Mouse (Mus musculus) cerebellum, postnatal 36 days (tissue): ENCODE measurements around the gene Ccdc127.

Experiments used
- DNase-seq, 2 experiments: peaks; one replicate each; pipeline ENCODE4 v3.0.0; 2021 to 2022; ENCODE audit warnings: mixed read lengths in 2 of 2

Ccdc127 gene

DNA sequence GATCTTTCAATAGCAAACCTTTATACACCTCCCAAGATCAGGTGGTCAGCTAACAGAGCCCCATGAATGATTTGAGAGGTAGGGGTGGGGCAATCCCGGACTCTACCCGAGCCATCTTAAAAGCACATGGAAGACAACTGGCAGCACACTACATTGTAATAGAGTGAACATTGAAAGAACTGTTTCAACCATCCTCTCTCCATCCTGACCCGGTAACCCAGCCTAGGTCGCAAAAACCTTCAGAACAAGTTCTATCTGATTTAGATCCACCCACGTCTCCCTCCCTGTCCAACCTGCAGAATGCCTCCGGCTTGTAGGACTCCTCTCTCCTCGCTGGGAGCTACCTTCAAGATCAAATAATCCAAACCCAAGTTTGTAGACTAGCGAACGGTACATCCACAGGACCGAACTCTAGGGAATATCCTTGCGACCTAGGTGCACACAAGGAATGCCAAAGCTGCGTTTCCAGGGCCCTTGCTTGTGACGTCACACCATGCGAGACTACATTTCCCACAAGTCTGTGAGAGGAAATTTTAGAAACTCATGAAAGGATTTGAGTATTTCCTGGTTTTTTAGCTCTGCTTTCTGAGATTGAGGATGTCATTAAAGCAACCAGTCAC, 40.4 kb downstream of the Ccdc127 start, which contains the start of gene Zfp72:
TSS of gene Zfp72 (minus strand) at position 466 of the 620 bp plus-strand sequence.
- peak; percentile 67 to 77 for DNase-seq

DNA sequence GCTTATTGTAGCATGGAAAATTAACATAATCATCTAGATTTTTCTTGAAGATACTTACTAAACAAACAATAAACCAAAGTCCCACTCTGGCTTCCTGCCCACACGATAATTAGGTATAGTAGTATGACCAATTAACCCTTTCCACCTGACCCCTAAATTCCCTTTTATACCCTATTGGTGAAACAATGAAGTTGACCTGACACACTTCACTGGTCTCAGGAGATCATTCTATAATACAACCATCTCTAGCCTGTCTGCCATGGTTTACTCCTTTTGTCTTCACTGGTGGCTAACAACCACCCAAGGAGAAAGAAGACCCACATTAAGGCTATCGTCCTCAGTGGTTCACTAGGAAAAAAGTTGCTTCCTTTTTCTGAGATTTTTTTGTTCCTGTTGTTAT, 41.0 kb downstream of the Ccdc127 start:
- DNase-seq: no peak

DNA sequence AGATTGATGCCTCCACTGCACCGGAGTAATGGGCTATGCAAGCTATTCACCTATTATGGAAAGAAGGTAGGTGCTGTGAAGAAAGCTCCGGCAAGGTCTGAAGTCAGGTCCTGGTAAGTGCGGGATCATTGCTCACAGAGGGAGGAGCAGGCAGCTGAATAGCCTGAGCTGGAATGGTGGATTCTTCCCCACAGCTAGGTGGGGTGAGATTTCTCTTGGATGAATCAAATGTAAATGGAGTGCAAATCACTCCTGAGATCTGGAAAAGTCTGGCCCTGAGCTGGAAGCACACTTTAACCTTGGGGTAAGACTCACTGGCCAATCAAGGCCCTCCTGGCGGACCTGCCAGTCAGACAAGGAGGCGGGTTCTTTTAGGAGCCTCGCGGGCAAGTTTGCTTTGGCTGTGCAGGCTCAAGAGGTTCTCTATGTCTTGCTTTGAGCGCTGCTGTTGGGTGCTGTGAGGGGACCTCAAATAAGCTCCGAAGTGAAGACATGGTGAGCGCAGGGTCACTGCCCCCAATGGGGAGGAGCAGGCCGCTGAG, 49.3 kb downstream of the Ccdc127 start, which contains the start of gene Ftl1-ps1:
TSS of gene Ftl1-ps1 (plus strand) at position 397 of the 542 bp plus-strand sequence.
- no peak for DNase-seq
